Mouse (Mus musculus) cerebellum, adult 8-10 months (tissue): ENCODE measurements around the gene 2410137M14Rik.
"Not testable (repeated sequence)": the region's sequence is repeated elsewhere in the genome, so short reads cannot be mapped to it uniquely, and the experiment has no call there.

Experiments used
- DNase-seq: peaks from one replicate; pipeline ENCODE4 v3.0.0; 2022

The 2410137M14Rik gene

GRCm38 (mm10) chr17:36993770-36994325 lies 12.8 kb upstream of the 2410137M14Rik start:
- no peak for DNase-seq

- no peak for DNase-seq
These were observed 11.5 kb upstream of the 2410137M14Rik start for GRCm38 (mm10) chr17:36992336-36993104.

- DNase-seq, result not testable (repeated sequence)
These were observed 9.6 kb upstream of the 2410137M14Rik start for GRCm38 (mm10) chr17:36990630-36991029.

GRCm38 (mm10) chr17:36989437-36989836 lies 8.4 kb upstream of the 2410137M14Rik start, which contains the start of gene H2-M5:
TSS of gene H2-M5 (minus strand) at chr17:36989537.
- DNase-seq, result no peak

- DNase-seq, result no peak
These were observed 7.4 kb upstream of the 2410137M14Rik start for GRCm38 (mm10) chr17:36988475-36988874.

GRCm38 (mm10) chr17:36982253-36983155 lies 1.5 kb upstream of the 2410137M14Rik start:
- DNase-seq, result no peak

- no peak for DNase-seq
These were observed 808 bp upstream of the 2410137M14Rik start for GRCm38 (mm10) chr17:36981845-36982244.

GRCm38 (mm10) chr17:36973271-36973787 lies 7.7 kb downstream of the 2410137M14Rik start:
- no peak for DNase-seq

- DNase-seq, result no peak
These were observed 8.2 kb downstream of the 2410137M14Rik start for GRCm38 (mm10) chr17:36972791-36973190.

GRCm38 (mm10) chr17:36971172-36971850 lies 9.7 kb downstream of the 2410137M14Rik start:
- DNase-seq, result no peak

- no peak for DNase-seq
These were observed 10.6 kb downstream of the 2410137M14Rik start for GRCm38 (mm10) chr17:36970316-36970890.

- no peak for DNase-seq
These were observed 14.2 kb downstream of the 2410137M14Rik start for GRCm38 (mm10) chr17:36966875-36967274.

- no peak for DNase-seq
These were observed 19.9 kb downstream of the 2410137M14Rik start for GRCm38 (mm10) chr17:36961125-36961524.

- no peak for DNase-seq
These were observed 22.2 kb downstream of the 2410137M14Rik start for GRCm38 (mm10) chr17:36958884-36959283.

GRCm38 (mm10) chr17:36957999-36958743 lies 22.9 kb downstream of the 2410137M14Rik start, which contains the start of the genes Znrd1 and Znrd1as:
TSS of gene Znrd1 (minus strand) at chr17:36958559.
TSS of gene Znrd1as (plus strand) at chr17:36958592.
- peak; percentile 90 for DNase-seq

GRCm38 (mm10) chr17:36953062-36953461 lies 28.0 kb downstream of the 2410137M14Rik start:
- DNase-seq, result peak; percentile 13

GRCm38 (mm10) chr17:36952631-36953030 lies 28.4 kb downstream of the 2410137M14Rik start:
- peak; percentile 31 for DNase-seq

- peak; percentile 95 for DNase-seq
These were observed 29.8 kb downstream of the 2410137M14Rik start, which contains the start of gene Ppp1r11 for GRCm38 (mm10) chr17:36950981-36951947. TSS of gene Ppp1r11 (minus strand) at chr17:36951741.

- peak; percentile 23 for DNase-seq
These were observed 31.8 kb downstream of the 2410137M14Rik start for GRCm38 (mm10) chr17:36949265-36949664.

- no peak for DNase-seq
These were observed 32.8 kb downstream of the 2410137M14Rik start for GRCm38 (mm10) chr17:36948286-36948685.
